Mouse (Mus musculus) common myeloid progenitor, adult 5-6 weeks (primary cell): ENCODE data around the gene Arhgef28. TPM values are rescaled to one million over a fixed set of nuclear protein-coding genes. Genes with fewer than 3 reads are reported as not detected.

Experiments used
- ATAC-seq: replicated peaks from 2 replicates; pipeline ENCODE4 v1.8.0; 2016; ENCODE audit warnings: low read depth, mild to moderate bottlenecking, moderate TSS enrichment, inconsistent platforms; ENCODE audit not compliant: poor library complexity, severe bottlenecking
- total RNA-seq: library from RNA; stranded (forward); fragments of 200-1000, 187-1606 nt; gene quantifications from 2 replicates; pipeline ENCODE4 v1.2.3, GENCODE M21; 2017

The Arhgef28 gene
- total RNA-seq, 1 experiment from 2014 or later, result 5.3 TPM

DNA sequence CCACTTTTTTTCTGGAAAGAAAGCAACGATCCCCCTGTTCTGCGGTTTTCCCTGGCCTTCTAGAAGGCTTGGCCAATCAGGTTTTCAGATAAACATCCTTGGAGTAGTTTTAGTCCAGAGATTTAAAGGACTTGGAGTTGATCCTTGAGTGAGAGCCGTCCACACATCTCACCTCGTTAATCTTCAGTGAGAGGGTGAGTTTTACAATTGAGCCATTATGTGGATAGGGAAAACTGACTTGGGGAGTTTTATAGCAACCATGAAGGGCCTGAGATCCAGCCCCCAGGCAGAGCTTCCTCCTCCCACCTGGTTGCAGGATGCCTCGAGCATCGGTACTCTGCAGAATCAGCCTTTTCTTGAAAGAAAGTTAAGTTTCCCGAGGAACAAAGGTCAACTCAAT, 318.7 kb downstream of the Arhgef28 start:
- ATAC-seq, result no peak

DNA sequence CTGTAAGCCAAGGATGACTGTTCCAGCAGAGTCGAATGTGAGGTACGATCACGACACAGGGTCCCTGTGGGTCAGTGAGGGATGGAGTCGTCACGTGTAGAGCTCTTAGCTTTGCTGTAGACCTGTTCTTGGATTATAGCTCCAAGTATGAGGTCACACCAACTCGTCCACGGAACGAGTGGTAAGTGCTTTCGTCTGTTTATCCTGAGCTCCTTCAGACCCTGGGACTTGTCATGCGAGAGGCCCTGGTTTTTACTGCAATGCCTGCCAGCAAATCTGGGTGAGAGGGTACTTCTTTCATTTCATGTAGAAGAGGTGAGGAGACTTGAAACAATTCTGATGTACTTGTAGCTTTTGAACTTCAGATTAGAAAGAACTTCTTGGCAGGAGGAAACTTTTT, 322.6 kb downstream of the Arhgef28 start:
- no peak for ATAC-seq

GRCm38 (mm10) chr13:97876450-97876849, 329.8 kb downstream of the Arhgef28 start:
- no peak for ATAC-seq

DNA sequence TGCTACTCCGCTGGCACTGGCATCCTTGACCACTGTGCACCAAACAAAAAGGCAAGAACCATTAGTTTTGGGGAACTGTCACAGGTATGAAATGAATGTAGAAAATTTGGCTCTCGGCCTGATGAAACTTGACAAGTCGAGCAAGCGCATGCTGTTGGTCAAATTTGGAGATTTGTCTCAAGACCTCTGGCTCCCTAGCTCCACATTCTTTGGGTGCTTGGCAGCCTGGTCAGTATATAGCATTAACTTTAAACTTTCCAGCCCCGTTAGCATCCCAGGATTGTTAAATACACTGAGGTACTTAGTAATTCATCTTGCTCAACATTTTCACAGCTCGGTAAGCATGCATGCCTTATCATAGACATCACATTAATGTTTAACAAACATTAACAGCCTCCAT, 330.2 kb downstream of the Arhgef28 start:
- no peak for ATAC-seq

DNA sequence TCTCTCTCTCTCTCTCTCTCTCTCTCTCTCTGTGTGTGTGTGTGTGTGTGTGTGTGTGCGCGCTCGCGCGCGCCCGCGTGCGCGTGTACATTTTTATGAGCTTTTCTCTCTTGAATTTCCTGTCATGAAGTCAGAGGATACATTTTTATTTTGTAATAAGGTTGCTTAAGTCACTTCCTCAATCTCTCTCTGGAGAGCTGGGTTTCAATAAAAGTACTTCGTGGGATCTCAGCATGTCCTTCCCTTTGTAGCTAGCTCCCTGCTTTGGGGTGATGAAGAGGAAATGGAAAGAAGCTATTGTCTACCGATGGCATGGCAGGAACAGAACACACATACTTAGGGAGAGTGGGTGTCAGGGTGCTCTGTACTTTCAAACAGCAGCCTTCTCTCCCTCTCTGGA, 336.8 kb downstream of the Arhgef28 start:
- peak; percentile 63 for ATAC-seq

DNA sequence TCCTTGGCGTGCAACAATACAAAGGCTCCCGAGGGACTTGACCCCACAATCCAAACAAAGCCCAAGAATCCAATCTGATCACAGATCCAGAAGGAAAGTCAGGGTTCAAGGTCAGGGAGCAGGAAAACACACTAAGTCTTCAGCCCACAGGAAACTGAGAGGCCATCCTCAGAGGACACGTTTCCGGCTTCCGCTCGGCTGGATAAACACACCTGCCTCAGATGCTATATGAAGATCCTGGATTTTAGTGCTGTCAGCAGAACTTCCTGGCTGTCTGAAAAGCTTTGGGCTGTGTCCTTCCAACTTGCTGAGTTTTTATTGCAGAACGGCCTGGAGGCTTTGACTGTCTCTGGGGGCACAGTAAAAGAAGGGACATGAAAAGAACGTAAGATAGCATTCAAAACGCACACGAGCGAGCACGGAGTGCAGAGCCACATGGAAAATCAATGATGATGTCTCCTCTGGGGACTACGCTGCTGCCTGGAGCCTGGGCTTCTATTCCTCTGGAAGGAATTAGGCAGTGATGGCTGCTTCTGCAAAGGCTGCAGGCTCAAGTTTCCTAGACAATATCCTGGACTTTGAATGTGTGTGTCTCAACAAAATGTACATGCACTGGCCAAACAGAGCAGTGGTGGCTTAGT, 338.8 kb downstream of the Arhgef28 start:
- no peak for ATAC-seq

DNA sequence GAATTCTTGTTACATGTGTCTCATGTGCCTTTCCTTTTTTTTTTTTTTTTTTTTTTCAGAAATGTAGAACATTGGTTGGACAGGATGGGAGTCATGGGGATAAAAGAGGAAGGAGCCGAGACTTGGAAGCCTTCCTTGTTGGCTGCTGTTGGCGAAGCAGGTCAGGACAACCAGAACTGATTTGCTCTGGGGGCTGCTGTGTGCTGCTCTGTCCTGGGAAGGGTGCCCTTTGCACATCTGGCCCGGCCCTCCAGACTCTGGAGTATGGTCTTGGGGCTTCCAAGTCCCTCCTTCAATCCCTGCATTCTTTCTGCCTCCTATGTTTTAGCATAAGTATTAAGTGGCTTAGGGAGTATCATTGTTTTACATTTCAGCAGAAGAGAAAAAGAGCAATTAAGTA, 347.2 kb downstream of the Arhgef28 start:
- ATAC-seq, result no peak

DNA sequence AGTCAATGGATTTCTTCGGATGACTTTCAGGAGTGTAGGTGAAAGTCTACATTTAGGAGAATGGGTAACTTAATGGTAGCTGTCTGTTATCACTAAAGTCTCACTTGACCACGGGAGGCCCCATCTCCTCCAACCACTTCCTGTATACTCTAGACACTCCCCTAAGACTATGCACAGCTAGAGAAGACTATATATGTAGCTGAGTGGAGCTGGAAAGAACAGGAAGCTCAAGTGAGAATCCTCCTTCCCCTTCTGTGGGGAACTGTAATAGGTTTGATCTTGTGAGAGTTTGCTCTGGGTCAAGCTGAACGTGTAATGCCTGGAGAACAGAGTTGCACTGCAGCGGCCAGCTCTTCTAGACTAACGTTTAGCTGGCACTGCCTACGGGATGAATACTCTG, 348.4 kb downstream of the Arhgef28 start:
- ATAC-seq, result peak; percentile 96

DNA sequence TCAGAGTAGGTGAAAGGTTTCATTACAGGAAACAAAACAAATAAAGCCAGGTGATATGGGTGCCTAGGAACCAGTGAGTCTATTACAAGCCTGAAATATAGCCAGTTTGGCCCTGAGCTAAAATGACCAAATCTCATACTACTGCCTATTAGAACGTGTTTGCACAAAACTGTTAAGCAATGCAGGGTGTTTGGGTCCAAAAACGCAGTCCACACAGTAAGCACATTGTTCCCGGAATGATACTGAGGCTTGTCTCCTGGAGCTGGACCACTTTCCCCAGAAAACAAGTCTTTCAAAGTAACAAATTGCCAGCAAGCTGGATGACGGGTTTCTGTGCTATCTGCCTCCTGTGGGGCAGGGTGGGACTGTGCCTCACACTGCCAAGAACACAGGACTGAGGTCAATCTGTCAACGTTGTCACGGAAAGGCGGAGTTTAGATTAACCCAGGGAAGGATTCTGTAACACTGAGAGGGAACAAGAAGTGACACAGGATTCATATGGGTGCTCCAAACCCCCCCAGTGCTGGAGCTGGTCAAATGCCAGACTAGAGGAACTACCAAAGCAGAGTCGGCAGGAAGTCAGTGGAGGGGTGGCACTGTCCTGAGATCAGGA, 352.8 kb downstream of the Arhgef28 start:
- ATAC-seq, result peak; percentile 31; the same call in 1 of the 2 replicates

Other genes starting within 250 kb of the Arhgef28 start
- 47.2 and 52.2 TPM in 2 replicates for gene Utp15, start 56.6 kb upstream of the Arhgef28 start, total RNA-seq
- gene Ankra2, start 56.6 kb upstream of the Arhgef28 start, total RNA-seq, result 13.4 and 32.3 TPM in 2 replicates
- not detected in 2 replicates for gene Gm21976, start 73.4 kb upstream of the Arhgef28 start, total RNA-seq
- gene Btf3, start 110.6 kb upstream of the Arhgef28 start, total RNA-seq, result 2,029 and 2,484 TPM in 2 replicates
- not detected in 2 replicates for gene Foxd1, start 147.8 kb upstream of the Arhgef28 start, total RNA-seq